Mouse (Mus musculus) MN1 (cell line): ENCODE measurements around the gene Ttc28.
A peak's percentile ranks its signal among the peaks of the same experiment; 100 is the strongest.

Experiments used
- DNase-seq: peaks from one replicate; pipeline ENCODE4 v3.0.0-alpha.2; 2016; ENCODE audit warnings: low spot score

Gene Ttc28

DNA sequence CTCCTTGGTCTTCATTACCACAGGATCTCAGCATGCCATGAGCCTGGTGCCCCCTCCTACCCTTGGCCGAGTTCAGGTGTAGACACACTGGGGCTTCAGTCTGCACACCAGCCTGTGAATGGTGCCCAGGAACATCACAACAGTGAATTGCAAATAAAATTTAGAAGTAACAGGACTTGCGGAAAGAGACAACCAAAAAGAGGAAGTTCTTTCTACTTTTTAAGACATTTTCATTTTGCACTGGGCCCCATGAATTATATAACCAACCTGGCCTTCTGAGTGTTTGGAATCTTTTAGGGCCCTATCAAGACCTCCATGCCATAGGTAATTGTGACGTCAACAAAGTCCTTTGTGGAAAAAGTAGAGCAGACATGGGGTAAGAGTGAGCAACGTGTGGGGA lies 170.0 kb downstream of the Ttc28 start:
- no peak for DNase-seq

DNA sequence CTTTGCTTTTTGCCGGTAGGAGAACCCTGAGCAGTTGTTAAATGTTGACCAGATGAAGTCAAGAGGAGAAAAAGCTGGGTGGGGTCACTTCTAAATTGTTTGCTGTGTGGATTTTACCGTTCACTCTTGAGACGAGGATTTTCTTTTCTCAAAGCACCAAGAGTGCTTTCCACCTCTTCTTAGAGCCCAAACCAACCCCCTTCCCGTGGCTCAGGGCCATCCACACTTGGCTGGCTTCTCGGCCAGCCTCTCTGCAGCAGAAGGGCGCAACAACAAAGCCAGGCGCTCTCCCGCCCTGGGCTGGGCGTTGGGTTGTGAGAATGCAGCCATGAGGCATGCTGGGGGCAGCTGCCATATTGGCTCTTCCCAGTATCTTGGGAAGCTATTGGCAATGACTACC lies 170.5 kb downstream of the Ttc28 start:
- DNase-seq = no peak

DNA sequence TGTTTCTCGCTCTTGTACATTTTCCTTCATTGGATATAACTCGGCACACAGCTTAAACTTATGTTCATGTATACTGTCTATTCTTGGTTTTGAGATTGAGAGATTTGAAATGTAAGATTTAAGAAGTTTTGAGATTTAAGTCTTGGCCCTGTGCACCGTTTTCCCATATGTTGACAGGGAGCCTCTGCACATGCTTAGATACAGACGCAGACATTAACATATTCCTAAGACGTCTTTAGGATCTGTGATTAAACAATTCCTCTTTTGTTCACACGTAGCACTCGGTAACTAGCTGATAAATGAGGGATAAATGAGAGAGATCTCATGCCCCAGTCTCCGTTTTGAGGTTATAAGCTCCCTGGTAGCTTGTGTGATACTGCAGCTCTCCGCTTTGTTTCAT lies 174.8 kb downstream of the Ttc28 start:
- DNase-seq = no peak

DNA sequence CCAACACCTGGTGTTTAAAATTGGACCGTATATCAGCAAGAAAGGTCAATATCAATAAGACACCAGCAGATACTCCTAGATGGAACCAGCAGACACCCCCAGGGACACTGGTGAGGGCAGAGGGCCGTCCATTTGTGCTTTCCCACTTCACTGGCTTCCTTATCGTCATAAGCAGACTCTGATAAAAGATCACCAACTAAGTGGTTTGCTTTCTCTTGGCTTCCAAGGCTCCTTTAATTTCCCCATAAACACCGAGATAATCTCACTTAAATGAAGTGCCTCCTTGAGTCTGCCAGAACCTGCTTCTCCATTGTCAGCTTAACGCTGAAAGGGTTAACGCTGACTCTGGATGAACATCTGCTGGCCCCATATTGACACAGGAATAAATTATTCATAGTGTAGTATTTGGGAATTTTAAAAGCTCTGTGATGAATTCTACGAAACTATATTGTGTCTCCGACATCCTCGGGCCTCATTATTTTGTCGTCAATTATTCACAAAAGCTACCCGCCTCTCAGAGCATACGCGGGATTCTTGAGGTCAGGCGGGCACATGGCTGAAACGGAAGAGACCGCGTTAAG lies 175.3 kb downstream of the Ttc28 start:
- peak; percentile 50 for DNase-seq

DNA sequence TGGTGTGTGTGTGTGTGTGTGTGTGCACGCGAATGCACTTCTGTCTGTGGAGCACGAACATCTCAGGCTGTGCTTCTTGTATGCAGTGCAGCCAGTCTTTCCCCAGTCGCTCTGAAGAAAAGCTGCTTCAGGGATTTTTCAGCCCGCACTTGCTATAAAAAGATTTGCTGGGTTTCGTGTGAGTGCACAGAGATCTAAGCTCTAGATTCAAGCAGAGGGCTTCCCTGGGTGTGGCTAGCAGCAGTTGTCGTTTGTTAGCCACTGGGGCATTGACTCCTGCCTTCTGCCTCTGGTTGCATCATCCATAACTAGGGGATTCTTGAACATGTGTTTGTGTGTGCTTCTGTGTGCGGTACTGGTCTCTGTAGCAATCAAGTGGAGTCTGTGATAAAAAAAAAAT lies 175.9 kb downstream of the Ttc28 start:
- peak; percentile 74 for DNase-seq

DNA sequence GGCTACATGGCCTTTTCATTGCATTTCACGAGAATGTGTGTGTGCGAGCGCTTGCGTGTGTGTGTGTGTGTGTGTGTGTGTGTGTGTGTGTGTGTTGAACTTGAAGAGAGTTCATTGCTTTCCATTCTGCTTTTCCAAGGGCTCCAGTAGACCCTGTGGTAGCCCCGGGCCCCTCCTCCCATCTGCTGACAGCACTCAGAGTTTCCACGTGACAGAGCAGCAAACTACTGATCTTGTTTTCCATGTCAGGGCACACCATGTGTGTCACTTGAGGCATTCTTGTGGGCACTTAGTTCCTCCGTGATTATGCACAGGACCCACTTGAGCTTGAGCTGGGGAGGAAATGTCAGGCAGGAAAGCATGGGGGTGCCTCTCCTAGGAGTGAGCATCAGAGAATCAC lies 177.5 kb downstream of the Ttc28 start:
- no peak for DNase-seq

DNA sequence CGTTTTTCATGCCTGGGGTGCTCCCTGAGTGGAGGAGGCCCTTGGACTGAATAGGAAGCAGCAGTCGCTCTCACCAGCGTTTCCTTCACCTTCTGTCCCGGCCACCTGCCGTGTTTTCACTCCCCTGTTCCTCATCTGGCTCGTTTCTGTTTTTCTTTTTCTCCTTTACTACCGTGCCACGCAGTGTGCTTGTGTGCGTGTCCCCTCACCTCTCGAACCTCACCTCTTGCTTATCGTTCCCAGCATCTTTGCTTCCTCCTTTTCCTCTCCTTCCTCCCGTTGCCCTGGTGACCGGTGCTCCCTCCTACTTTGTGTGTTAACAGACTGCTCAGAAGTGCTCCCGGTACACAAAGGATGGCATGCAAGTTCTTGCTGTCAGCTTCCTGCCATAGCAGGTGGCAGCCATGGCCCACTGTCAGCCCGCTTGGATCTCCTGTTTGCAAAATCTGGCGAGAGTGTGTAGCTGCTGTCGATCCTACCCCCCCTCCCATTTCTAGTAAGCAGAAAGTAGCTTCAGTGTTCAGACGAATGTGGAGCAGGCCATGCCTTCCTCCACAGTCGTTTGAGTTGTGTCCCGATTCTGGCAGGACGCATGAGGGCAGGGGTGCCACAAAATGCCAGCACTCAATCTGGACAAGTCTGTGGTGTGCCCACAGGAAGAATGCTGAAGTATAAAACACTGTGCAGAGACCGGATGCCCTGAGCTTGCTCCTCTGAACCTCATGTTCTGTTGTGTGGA lies 179.0 kb downstream of the Ttc28 start:
- no peak for DNase-seq

DNA sequence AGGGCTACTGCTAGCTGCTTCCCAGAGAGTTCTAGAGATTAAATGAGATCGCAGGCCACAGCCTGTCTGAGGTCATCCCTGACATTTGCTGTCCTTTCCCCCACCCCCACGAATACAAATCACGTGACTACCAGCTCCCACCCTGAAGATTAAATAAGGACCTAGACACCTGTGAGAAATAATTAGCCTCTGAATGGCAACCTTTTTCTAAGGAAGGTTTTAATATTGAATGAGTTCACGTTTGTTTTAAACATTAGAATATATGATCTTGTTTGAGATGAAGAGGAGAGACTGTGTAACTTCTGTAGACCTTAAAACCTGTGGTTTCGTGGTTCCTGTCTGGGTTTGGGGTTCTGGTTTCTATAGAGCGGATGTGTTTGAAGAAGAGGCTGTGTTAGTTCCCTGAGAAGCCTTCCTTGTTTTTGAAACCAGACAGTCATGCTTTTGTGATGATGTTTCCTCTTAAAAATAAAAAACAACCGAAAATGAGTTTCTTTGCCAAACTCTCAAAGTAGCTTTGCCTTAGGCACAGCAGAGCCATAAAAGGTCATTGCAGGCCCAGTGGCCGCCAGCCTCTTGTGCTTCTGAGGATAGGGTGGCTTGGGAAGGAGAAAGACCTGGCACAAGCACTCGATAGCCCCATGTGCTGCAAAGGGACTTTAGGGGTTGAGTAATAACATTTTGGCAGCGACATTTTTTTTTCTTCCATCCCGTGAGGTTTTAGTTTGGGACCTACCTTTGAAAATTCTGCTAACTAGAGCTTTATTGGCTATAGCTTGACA lies 179.7 kb downstream of the Ttc28 start:
- DNase-seq = no peak

DNA sequence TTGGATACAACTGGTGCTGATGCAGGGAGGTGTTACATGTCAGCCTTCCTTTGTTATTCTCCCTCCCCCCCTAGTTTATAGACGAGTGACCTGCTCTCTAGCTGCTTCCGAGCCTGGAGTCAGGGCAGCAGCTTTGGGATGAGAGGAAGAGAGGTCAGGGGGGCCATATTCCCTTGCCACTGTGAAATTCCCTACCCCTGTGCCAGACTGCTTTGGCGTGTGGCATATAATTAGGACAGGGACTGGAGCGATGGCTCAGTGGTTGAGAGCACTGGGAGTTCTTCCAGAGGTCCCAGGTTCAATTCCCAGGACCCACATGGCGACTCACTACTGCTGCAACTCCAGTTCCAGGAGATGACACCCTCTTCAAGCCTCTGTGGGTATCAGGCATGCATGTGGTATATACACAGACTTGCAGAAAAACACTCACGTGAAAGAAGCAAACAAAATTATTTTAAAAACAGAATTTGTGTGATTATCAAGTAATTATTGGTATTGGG lies 180.7 kb downstream of the Ttc28 start:
- no peak for DNase-seq

DNA sequence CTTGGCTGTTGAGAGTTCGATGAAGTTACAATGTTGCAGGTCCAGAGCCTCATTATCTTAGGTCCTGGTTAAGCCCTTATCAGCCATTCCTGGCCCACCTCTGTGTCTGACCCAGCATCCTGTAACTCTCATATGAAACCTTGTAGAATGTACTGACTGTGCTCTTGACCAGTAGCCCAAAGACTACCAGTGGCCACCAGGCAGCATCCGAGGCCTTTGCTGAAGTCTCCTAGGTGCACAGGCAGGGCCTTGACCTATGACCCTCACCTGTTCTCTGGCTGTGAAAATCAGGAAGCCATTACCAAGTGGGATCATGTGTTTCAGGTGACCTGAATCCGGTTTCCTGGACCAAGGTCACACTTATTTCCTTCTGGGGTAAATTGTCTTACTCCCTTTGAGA lies 183.6 kb downstream of the Ttc28 start:
- no peak for DNase-seq

DNA sequence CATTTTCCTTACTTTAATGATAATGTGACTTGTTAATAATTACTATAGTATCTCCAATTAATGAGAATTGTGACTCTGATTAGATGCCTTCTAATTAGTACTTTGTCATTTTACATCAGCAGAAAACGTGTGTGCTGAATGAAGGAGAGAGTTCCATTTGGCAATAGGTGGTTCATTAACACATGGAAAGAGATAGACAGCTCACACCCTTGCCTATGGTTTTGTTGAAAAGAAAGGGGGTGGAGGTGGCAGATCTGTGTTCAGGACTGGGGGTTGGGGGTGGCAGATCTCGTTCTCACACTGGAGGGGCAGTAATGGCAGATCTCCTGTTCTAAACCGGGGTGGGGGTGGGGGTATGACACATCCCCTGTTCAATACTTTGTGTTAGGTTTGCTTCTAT lies 184.4 kb downstream of the Ttc28 start:
- no peak for DNase-seq

DNA sequence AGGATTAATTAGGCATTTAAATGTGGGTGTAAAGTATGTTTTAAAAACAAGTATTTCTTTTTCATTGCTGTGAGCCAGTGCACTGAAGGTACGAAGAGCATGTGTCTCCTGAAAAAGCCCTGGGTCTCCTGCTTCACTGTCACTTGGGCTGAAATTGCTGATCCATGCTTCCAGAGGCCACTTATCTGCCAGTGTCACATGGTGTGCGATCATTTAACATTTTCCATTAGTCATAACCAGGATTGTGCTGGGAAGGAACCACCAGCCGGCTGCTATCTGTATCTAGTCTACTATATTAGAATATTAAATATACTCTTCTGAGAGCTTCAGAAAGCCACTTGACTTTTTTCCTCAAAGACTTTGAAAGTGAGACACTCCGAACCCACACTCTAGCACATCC lies 186.2 kb downstream of the Ttc28 start:
- DNase-seq = no peak

DNA sequence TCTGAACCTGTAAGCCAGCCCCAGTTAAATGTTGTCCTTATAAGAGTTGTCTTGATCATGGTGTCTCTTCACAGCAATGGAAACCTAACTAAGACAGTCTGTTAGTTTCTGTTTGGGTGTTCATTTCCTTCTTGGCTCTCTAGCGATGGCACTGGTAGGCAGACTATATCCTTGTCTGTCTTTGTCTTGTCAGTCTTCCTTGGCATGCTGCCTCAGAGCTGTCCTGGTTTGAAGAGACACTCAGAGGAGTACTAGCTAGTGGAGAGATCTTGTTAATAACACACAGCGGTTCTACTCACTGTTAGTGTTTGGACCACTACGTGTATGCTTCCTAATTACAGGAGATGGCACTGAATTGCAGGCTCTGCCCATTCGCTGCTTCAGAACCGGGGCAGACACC lies 189.9 kb downstream of the Ttc28 start:
- no peak for DNase-seq

DNA sequence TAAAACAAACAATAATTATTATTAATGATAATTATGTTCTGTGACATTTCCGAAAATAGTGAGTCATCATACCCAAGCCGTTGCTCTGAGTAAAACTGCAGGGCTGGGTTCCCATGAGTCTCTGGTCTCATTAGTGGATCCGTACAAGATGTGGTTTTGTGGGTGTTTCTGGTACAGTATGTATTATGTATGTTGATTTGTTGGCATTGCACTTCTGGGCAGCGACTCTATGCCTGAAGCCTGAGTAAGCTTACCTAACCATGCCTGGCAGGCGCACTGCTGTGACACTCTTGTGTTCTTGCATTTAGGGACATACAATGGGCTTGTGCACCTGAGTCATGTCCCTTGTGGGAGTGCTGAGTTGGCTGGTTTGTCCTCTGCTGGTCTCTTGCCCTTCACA lies 190.3 kb downstream of the Ttc28 start:
- no peak for DNase-seq

DNA sequence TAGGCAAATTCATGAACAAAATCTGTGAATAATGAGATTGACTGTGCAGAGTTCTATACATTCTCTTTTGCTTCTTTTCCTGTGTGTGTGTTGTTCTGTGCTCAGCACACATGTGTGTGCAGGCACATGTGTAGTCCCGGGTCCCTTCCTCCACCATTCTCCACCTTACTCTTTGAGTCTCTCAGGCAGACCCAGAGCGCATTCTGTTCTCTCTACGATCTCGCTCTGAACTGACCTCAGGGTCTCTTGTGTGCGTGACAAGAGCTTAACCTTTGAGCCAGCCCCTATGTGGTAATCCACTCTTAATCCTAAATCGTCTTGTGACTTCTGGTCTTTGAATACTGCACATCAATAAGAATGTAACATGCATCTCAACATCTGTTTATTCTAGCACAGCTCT lies 190.8 kb downstream of the Ttc28 start:
- no peak for DNase-seq

DNA sequence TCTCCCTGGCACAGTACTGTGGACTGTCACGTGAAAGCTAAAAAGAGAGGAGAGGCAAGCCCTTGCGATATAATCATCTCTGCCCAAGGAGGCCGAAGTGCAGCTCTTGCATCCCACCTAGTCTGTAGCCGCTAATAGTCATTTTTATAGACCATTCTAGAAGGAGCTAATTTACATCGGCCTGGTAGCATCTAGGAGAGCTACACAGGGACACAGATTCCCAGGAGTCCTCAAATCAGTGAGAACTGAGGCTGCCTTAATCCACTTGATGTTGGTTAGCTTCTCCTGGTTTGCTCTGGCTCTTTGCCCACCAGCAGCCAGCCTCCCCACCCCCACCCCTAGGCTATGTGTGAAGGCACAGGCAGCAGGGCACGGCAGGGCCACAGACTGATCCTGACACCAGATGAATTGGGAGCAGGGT lies 193.7 kb downstream of the Ttc28 start:
- peak; percentile 63 for DNase-seq

DNA sequence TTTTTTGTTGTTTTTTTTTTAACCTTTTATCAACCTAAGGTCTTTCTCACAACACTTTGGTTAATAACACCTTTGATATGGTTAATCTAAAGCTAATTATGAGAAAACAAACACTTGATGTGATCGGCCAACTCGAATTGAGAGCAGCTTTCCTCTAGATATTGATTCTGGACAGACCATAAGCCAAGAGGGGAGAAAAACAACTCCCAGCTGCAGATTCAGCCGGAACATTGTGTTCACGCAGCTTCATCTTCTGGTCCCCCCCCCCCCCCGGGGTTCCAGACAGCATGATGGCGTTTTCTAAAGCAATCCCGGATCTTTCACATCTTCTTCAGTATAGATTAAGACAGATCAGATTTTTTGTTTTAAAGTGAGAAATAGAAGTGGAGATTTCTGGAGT lies 194.4 kb downstream of the Ttc28 start:
- DNase-seq = no peak

DNA sequence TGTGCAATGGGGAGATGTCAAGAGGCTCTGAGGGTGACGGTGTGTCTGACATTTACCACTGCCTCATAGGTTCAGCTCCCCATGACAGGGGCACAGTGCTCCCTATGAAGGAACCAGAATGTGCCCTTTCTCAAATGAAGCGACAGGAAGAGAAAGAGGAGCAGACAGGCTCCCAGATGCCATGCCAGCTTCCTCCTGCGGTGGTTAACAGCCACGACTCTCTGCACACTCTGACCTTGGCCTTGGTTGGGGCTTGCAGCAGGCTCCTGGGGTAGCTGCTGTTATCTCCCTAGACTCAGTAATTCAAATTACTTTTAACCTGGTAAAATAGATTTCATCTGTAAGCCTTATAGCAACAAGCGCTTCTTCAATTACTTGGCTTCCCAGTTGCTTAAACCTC lies 196.2 kb downstream of the Ttc28 start:
- DNase-seq = no peak

DNA sequence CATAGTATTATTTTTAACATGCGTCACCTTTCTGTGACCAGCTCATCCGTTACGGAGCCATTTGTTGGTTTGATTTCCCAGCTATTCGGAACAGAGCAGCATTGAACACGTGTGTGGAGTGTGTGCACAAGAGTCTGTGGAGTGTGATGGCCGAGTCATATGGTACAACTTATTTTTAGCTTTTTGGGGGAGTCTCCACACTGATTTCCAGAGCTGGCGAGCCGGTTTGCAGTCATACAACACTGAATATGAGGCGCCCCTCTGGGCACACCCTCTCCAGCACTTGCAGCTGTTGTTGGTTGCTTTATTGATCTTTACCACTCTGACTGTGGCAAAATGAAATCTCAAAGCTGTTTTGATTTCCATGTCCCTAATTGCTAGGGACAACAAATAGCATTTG lies 197.7 kb downstream of the Ttc28 start:
- no peak for DNase-seq

DNA sequence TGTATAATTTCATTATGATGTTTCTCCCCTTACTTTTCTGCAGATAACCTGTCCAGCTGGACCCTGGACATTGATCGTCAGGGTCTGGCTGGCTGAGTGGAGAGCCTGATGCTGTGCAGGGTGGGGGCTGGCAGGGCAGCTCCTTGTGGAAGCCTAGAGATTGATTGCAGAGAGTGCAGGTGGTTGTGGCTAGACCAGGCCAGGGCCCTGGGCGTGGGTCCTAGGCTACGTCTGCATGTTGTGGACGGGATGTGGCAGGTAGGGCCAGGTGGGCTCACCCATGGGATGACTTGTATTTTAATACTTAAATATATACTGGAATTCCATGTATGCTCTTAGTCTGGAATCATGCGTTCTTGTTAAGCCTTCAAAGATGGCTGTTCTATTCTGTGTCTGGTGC lies 201.0 kb downstream of the Ttc28 start:
- no peak for DNase-seq

DNA sequence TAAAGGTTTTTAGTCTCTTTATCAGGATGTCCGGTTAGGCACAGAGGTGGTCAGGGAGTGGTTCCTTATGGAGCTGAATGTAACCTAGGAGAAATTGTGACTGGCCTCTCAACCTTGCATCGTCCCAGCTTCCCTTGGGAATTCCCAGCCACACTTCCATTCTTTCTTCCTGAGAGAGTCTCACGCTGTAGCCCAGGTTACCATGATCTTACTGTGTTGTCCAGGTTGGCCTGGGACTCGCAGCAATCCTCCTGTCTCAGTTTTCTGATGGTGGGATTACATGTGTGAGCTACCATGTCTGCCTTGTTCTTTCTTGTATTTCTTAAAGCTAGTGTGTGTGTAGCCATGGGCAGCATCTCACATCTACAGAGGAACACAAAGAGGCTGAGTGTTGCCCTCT lies 206.2 kb downstream of the Ttc28 start:
- DNase-seq = no peak

DNA sequence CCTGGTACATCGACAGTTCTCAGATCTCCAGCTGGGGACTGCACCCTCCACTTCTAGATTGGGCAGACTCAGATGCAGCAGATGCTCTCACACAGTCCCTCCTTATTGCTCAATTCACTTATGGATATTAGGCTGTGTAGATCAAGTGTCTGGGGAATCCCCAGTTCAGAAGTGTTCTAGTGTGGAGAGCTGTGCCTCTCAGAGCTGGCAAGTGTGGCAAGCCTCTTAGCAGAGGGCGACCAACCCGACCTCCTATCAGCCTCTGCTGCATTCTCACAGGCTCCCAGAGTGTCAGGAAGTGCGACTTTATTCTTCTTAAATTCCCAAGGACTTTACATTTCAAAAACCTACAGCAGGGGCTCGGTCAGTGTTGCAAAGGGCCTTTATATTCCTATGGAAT lies 217.1 kb downstream of the Ttc28 start:
- peak; percentile 15 for DNase-seq
